Mouse (Mus musculus) embryonic facial prominence, embryonic 11.5 days (tissue): Measurements from ENCODE around the gene Prl2c5. TPM values are rescaled to one million over a fixed set of nuclear protein-coding genes. Genes with fewer than 3 reads are reported as not detected.
"Not testable (repeated sequence)": the region's sequence is repeated elsewhere in the genome, so short reads cannot be mapped to it uniquely, and the experiment has no call there.

Experiments used
- ATAC-seq: fragments of 200-750 bp; cut with Nextera tagmentation; replicated peaks from 2 replicates; pipeline ENCODE4 v1.8.0; 2017; ENCODE audit warnings: low read depth; ENCODE audit not compliant: insufficient number of reproducible peaks, low FRiP score, low TSS enrichment
- DNase-seq: peaks from one replicate; pipeline ENCODE4 v3.0.0-alpha.2; 2015; ENCODE audit warnings: low spot score
- H3K27ac ChIP-seq: fragments of 300-500 bp; sonication (generic); replicated peaks from 2 replicates; pipeline ENCODE4 v1.5.1; 2014; ENCODE audit warnings: mild to moderate bottlenecking, low read depth, low read length, control low read depth
- H3K27me3 ChIP-seq: fragments of 300-500 bp; sonication (generic); 2 replicates; pipeline ENCODE4 v1.6.1; 2014; ENCODE audit warnings: mild to moderate bottlenecking, low read length, moderate library complexity, mixed read lengths; ENCODE audit not compliant: control insufficient read depth, insufficient read depth
- H3K36me3 ChIP-seq: fragments of 300-500 bp; sonication (generic); replicated peaks from 2 replicates; pipeline ENCODE4 v1.6.1; 2014; ENCODE audit warnings: low read depth, mild to moderate bottlenecking, low read length, moderate library complexity, mixed read lengths; ENCODE audit not compliant: control insufficient read depth, insufficient read depth
- H3K4me1 ChIP-seq: fragments of 300-500 bp; sonication (generic); 2 replicates; pipeline ENCODE4 v1.6.1; 2014; ENCODE audit warnings: low read length, mixed read lengths; ENCODE audit not compliant: control insufficient read depth, insufficient read depth
- H3K4me2 ChIP-seq: fragments of 300-500 bp; sonication (generic); 2 replicates; pipeline ENCODE4 v1.6.1; 2014; ENCODE audit warnings: low read depth, mild to moderate bottlenecking, control low read depth, low read length, moderate library complexity
- H3K4me3 ChIP-seq: fragments of 300-500 bp; sonication (generic); 2 replicates; pipeline ENCODE4 v1.5.1; 2014; ENCODE audit warnings: low read depth, low read length, control low read depth
- H3K9ac ChIP-seq: fragments of 300-500 bp; sonication (generic); replicated peaks from 2 replicates; pipeline ENCODE4 v1.6.1; 2014; ENCODE audit warnings: mild to moderate bottlenecking, control low read depth, low read length
- H3K9me3 ChIP-seq: fragments of 300-500 bp; sonication (generic); replicated peaks from 2 replicates; pipeline ENCODE4 v1.6.1; 2016; ENCODE audit warnings: mild to moderate bottlenecking, low read length, inconsistent platforms, mixed read lengths; ENCODE audit not compliant: control insufficient read depth
- WGBS: fragments of 180-500 bp; shearing (Covaris S2); extraction: QIAGEN DNeasy Blood & Tissue Kit; methylation state at CpG from one replicate; pipeline ENCODE4 v1.1.7; 2014; 5-methylcytosine and 5-hydroxymethylcytosine counted together
- polyA plus RNA-seq: library from polyadenylated mRNA; unstranded; fragments of >200 nt; fragmentation: Nextera tagmentation; extraction: Ambion mirVana; gene quantifications from 2 replicates; pipeline ENCODE4 v1.2.1, GENCODE M21; 2014

Prl2c5 gene
- not detected in 2 replicates for polyA plus RNA-seq

DNA sequence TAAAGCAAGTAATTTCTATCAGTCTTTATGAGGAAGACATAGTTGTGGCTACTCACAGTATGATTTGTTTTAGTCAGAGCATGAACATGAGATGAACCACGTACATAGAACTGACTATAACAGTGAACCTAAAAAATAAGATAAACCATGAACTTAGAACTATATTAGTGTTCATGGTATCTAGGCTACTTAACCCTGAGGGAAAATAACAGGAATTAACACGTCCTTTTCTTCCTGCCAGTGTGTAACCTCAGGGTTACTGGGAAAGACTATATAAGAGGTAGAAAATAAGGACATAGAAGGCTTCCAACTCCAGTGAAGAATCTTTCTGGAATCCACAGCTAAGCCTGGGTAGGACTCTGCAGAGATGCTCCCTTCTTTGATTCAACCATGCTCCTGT lies at the start of gene Prl2c5:
Prl2c5 (plus strand) TSS at position 301 of the 400 bp plus-strand sequence.
- H3K27ac ChIP-seq, H3K4me1 ChIP-seq, ATAC-seq, H3K9ac ChIP-seq, H3K27me3 ChIP-seq, H3K4me3 ChIP-seq, H3K36me3 ChIP-seq, H3K9me3 ChIP-seq, DNase-seq, H3K4me2 ChIP-seq: not testable (repeated sequence)
- WGBS, result 65% methylated on average over 2 of the region's 2 CpGs

DNA sequence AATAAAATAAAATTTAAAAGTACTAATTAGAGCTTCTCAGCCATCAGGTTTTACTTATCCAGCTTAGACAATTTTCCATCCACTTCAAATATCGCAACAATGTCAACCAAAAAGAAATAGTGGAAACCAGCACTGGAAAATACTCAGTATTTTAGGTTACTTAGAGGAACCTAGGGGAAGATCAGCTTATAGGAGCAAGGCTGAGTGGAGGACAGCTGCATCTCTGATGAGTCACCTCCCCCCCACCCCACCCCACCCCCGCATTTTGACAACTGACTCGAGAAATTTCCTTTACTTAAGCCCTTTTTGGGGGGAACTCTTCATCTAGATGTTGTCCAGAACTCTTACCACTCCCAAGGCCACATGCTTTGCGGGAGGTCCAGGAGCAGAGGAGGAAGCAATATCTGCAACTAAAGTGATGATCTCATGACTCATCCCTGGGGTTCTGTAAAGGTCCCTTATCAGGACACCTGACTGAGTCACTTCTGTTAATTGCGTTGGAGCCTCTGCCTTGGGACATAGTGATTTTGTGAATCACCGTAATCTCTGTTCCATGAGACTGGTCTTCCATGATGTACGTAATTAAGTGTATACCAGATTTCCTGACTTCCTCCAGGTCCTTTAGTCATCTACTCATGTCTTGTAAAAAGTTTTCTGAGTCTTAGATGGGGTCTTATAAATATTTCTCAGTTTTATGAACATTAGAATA lies 19.6 kb upstream of the Prl2c5 start:
- H3K36me3 ChIP-seq, ATAC-seq, H3K4me2 ChIP-seq, H3K9ac ChIP-seq, DNase-seq, H3K9me3 ChIP-seq, H3K27me3 ChIP-seq, H3K27ac ChIP-seq, H3K4me3 ChIP-seq, H3K4me1 ChIP-seq: not testable (repeated sequence)
- WGBS, result 66% methylated on average over 4 of the region's 7 CpGs

DNA sequence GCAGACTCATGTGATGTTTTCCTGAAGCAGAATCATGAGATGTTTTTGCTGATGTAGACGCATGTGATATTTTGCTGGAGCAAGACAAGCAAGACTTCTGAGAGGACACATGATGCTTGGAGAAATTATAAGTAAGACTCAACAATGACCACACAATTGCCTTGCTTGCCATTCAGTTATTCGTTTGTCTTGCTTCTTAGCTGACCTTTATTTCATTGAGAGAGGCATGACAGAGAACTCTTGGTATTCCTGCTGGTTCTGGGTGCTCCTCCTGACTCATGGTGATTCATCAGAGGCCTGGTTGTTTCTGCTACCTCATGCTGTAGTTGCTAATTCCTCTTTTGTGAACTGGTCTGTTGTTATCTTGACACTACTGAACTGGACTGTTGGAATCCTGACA lies 13.9 kb upstream of the Prl2c5 start:
- H3K27me3 ChIP-seq, H3K4me1 ChIP-seq, ATAC-seq, H3K4me3 ChIP-seq, DNase-seq, H3K36me3 ChIP-seq, H3K9ac ChIP-seq, H3K27ac ChIP-seq, H3K4me2 ChIP-seq, H3K9me3 ChIP-seq: not testable (repeated sequence)
- 81% methylated on average over 2 of the region's 2 CpGs for WGBS

DNA sequence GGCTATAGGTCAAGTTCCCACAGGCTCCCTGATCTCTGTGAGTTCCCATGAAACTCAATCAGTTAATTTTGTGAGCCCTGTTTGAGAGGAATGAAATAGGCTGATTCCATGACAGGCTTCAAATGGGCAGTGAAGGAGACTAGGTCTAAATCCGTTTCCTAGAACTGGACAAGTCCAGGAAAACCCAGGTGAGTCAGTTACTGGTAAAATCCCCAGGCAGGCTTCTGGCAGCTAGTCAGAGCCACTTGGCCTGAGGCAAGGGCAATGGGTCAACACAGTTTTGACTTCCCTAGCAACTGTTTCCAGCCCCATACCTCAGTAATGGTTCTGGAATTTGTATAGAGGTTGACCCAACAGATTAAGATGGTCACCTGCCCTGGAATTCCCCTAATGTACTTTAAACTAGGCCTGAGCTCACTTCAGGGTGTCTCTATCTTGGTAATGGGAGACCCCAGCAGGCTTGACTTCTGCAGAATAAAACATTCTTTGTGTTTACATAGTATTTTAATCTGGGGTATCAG lies 8.8 kb upstream of the Prl2c5 start:
- WGBS, result 80% methylated on average over 1 of the region's 1 CpGs

DNA sequence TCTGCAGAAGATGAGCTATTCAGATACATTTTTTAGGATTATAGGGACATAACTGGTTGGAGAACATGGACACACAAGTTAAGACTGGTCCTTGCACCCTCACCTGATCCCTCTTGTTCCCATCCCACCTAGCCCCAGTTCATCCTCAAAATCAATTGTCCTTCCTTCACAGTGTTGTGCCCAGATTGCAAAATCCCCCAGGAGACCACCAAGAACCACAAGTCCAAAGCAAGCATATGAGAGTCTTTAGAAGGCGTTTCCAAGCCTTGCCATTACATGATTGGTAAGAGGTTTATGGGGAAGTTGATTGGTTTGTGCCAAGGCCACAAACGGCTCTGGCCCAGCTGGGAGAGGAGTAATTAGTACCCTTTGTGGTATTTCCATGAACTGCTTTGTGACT lies 6.8 kb upstream of the Prl2c5 start:
- H3K36me3 ChIP-seq, H3K4me2 ChIP-seq, H3K4me1 ChIP-seq, ATAC-seq, H3K9me3 ChIP-seq, H3K9ac ChIP-seq, H3K27me3 ChIP-seq, H3K4me3 ChIP-seq, H3K27ac ChIP-seq, DNase-seq: not testable (repeated sequence)
- 69% methylated on average over 2 of the region's 2 CpGs for WGBS

More for the DNA sequence above, 8.8 kb upstream of the Prl2c5 start:
- not testable (repeated sequence) for H3K9ac ChIP-seq, ATAC-seq, H3K27me3 ChIP-seq, H3K36me3 ChIP-seq, DNase-seq, H3K9me3 ChIP-seq, H3K4me3 ChIP-seq, H3K27ac ChIP-seq, H3K4me2 ChIP-seq, H3K4me1 ChIP-seq

DNA sequence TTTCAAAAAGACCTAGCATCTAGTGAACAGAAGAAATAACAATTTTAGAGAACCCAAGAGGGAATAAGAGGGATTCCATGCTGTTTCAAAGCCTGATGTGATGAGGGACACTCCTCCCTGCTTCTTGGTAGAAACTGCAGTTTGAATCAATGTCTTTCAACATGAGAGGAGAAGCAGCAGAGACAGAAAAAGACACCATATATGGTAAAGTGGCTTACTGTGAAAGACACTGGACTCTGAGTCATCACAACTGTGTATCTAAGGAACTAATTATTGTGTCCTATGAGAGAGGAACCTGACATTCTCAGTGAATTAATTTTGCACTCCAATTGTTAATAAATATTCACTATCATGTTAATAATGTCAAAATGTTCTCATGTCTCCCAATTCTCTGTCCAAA lies 28.7 kb downstream of the Prl2c5 start:
- H3K9me3 ChIP-seq, H3K9ac ChIP-seq, ATAC-seq, H3K36me3 ChIP-seq, H3K4me1 ChIP-seq, H3K27ac ChIP-seq, DNase-seq, H3K4me2 ChIP-seq, H3K4me3 ChIP-seq, H3K27me3 ChIP-seq: not testable (repeated sequence)

DNA sequence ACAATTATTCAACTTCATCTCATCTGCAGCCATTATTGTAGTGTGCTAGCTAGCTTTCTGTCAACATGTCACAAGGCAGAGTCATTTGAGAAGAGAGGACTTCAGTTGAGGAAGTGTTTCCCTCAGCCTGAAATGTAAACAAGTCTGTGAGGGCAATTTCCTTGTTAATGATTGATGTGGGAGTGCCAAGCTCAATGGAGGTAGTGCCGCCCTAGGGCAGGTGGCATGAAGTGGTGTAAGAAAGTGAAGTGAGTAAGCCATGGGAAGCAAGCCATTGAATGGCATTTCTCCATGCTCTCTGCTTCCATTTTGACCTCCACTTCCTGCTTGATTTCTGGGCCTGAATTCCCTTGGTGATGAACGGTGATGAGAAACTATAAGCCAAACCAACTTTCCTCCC lies 33.8 kb downstream of the Prl2c5 start:
- H3K4me3 ChIP-seq, H3K4me1 ChIP-seq, H3K27ac ChIP-seq, H3K9me3 ChIP-seq, H3K27me3 ChIP-seq, DNase-seq, H3K36me3 ChIP-seq, H3K9ac ChIP-seq, ATAC-seq, H3K4me2 ChIP-seq: not testable (repeated sequence)
- 78% methylated on average over 2 of the region's 2 CpGs for WGBS

DNA sequence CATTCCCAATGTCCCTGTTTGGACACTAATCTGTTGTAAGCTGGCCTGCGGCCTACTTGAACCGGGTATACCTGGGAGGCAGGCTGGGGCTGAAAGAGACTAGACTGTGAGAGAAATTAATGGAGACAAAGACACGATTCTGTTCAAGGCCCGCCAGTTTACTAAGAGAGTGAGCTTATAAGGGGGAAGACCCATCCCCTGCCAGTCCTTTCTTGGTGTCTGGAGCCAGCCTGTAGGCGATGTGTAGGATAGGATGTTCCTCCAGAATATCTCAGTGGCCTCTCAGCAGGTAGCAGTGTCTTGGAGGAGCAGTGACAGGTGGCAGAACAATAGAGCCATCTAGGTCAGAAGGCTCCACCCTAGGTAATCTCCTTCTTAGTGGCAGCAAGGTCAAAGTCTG lies 37.7 kb downstream of the Prl2c5 start:
- not testable (repeated sequence) for H3K27ac ChIP-seq, H3K36me3 ChIP-seq, H3K4me1 ChIP-seq, H3K27me3 ChIP-seq, H3K4me3 ChIP-seq, ATAC-seq, DNase-seq, H3K4me2 ChIP-seq, H3K9me3 ChIP-seq, H3K9ac ChIP-seq
- WGBS, result 73% methylated on average over 5 of the region's 5 CpGs
